Mouse (Mus musculus) CD4-positive helper T cell, adult 2 months (primary cell): ENCODE measurements around the gene Rnf114.
A peak's percentile ranks its signal among the peaks of the same experiment; 100 is the strongest.

Experiments
- DNase-seq: peaks from one replicate; pipeline ENCODE4 v3.0.0-alpha.2; 2012; ENCODE audit warnings: low read depth, missing footprints, low spot score

Rnf114 gene

DNA sequence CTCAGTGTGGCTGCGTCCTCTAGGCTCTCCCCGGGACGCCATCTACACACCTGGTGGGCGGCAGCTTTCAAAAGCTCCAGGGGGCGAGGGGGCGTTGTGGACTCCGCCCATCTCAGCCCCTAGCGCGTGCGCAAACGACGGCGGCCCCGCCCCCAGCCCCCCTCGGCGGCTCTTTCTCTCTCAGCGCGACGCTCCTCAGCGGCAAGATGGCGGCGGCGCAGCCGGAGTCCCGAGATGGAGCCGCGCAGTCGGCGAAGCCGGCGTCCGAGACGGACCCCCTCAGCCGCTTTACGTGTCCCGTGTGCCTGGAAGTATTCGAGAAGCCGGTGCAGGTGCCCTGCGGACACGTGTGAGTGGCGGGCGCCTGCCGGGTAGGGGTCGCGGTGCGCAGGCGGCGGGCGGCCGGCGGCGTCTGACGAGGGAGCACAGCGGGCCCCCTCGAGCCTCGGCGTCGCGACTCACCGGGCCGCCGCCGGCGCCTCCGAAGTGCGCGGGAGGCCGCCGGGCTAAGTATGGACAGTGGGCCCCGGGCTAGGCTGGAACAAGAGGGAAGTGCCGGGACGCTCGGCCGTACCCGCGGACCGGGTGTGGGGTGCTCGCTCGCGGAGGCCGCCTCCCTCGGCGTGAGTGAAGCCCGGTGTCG is 10.9 kb downstream of the Rnf114 start:
- peak; percentile 94 for DNase-seq

DNA sequence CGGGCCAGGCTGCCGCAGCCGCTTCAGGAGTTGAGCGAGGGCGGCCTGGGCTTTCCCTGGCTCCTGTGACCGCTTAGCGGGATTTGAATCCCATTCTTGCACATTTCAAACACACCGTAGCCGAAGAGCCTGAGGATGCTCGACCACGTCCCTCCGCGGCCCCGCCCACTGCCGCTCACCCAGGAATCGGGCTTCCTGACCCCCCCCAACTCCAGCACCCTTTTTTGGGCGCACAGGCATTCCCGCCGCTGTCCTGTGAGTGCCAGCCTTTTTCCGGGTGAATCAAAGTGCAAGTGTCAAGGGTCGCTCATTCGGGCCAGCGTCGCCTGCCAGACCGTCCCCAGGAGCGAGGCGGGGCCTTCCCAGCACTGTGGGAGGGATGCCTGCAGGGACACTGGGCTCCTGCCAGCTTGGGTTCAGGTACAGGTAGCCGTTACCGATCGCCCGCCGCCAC is 11.5 kb downstream of the Rnf114 start:
- DNase-seq, result peak; percentile 64

DNA sequence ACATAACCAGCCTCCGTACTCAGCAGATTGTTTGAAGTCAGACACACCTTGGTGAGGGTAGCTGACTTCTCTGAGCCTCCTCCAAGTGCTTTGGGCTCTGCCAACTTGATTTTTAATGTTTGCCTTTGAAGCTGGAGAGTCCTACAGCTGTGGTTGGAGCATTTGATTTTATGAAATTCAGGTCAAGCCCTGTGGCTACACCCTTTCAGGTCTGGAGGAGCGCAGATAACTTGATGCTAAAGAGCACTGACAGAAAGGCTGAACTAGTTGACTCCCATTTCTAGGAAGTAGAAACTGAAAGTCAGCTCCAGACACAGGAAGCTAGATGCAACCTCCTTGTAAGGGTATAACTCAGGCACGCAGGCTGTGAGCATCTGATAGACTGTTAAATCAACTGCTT is 12.7 kb downstream of the Rnf114 start:
- DNase-seq, result peak; percentile 90

DNA sequence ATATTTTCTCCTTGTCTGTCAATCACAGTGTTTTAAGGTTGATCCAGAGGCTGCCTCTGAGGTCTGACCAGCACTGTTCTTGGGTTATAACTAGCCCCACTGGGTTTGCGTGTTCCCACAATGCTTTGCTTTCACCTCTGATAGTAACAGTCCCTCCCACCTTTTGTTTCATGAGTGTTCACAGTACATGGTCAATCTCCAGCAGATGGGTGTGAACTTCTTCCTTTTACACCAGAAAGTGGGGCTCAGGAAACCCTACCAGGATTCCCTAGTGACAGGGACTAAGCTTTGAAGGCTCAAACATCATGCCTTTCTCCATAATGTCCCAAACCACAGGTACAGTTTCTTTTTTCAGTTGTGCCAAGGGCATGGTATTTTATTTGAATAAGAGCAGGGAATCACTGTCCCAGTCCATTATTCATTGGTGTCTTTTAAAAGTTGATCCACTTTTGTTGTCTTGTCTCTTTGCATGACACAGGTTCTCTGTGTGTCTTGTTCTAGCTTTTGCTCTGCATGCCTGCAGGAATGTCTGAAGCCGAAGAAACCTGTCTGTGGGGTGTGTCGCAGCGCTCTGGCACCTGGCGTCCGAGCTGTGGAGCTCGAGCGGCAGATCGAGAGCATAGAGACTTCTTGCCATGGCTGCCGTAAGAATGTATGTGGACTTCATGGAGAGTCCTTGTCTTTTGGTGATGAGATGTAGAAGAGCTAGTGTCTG is 14.3 kb downstream of the Rnf114 start:
- no peak for DNase-seq

DNA sequence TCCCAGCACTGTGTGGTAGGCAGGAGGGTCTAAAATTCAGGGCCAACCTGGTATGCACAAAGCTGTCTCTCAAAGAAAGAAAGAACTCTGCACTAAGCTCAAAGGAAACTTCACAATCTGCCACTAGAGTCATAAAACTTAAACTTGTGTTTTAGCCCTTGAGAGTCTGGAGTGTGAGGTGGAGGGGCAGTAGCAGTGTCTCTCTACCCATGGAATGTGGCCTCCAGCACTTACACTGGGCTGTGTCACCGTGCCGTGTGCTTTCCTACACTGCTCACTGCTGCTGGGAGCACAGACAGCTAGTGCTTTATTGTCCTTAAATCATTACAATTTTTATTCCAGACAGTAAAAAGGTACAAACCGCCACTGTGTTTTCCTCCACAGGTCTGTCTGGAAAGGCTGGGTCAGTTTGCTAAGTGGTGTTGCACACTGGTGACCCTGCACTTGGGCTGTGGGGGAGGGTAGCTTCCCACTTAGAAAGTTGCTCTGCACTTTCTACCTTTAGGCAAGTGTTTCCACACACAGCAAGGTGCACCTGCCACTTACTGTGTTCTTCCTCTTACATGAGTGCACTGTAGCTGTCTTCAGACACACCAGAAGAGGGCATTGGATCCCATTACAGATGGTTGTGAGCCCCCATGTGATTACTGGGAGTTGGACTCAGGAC is 15.4 kb downstream of the Rnf114 start:
- DNase-seq, result no peak

DNA sequence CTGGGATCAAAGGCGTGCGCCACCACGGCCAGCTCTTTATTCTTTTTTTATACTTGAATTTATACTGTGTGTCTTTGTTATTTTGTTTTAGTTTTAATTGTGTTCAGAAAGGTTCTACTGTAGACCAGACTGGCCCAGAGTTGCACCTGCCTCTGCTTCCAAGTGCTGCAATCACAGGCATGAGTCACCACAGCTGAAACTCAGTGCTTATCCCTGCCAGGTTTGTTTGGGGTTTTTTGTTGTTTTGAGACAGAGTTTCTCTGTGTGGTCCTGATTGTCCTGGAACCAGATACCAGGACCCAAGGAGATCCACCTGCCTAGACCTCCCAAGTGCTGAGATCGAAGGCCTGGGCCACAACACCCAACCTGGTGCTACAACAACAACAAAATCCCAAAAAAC is 16.1 kb downstream of the Rnf114 start:
- DNase-seq, result no peak

DNA sequence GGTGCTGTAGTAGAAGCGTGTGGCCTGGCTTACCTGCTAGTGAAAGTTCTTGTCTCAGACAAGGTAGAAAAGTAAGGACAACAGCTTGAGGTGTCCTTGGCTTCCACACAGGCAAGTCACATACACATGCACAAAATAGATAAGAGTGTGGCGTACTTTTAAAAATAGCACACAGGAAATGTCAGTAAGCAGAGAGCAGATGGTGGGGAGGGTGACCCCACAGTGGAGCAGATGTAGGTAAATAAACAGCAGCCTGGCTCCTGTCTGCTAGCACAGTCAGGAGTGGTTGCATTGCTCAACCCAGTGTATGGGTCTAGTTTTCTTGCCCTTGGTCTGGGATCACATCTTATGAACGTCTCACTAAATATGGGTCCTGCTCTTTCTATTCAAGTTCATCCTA is 18.0 kb downstream of the Rnf114 start:
- no peak for DNase-seq

DNA sequence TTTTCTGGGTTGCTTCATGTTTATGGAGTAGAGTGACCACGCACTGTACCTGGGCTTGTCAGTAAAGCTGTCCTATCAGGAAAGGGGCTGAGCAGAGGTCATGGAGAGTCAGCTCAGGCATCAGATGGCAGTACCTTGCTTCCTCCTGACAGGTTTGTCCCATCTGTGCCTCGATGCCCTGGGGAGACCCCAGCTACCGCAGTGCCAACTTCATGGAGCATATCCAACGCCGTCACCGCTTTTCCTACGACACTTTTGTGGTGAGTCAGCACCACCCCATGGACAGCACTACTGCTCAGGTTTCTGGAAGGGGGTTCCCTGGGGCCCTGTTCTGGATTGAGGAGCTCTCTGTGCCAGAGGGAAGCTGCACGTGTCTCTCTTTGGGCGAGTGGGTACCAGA is 19.9 kb downstream of the Rnf114 start:
- DNase-seq, result no peak

DNA sequence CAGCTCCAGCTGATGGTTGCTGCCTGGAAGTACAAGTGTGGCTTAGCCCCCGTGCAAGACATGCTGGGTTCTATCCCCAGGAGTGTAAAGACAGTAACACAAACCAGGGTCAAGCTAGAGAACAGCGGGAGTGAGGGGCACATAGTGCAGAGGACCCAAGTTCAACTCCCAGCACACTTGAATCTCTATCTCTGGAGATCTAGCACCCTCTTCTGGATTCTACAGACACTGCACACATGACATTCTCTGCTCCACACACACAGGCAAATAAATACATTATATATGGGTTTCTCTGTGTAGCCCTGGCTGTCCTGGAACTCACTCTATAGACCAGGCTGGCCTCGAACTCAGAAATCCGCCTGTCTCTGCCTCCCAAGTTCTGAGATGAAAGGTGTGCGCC is 20.5 kb downstream of the Rnf114 start:
- peak; percentile 52 for DNase-seq

DNA sequence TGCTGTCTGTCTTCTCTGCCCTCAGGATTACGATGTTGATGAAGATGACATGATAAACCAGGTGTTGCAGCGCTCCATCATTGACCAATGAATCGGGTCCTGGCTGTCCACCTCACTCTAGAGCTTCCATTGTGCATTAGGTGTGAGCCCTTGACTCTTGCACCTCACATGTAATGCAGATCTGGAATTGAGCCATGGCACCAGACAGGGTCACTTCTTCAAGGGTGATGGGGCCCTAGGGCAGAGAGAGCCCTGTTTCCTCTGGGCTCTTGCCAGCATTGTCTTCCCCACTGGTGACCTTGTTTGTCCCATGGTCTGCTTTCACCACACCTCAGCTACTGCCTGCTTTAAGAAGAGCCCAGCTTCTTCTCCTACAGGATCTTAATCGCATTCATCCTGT is 22.2 kb downstream of the Rnf114 start:
- no peak for DNase-seq

DNA sequence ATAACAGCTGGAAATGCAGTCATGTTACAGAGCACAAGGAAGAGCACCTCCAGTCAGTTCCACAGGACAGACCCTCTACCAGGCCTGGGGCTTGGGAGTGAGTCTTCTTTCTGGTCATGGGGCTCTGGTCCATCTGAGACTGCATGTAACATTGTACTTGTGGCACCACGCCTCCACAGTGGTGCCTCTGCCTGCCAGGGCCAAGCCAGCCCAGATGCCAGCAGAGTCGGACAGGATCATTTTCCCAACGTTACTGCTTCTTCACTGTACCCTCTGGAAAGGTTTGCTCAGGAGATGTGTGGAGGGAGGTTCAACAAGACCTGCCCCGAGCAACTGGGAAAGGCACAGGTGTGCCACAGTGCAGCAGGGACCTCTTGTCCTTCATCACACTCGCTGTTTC is 23.2 kb downstream of the Rnf114 start:
- no peak for DNase-seq

DNA sequence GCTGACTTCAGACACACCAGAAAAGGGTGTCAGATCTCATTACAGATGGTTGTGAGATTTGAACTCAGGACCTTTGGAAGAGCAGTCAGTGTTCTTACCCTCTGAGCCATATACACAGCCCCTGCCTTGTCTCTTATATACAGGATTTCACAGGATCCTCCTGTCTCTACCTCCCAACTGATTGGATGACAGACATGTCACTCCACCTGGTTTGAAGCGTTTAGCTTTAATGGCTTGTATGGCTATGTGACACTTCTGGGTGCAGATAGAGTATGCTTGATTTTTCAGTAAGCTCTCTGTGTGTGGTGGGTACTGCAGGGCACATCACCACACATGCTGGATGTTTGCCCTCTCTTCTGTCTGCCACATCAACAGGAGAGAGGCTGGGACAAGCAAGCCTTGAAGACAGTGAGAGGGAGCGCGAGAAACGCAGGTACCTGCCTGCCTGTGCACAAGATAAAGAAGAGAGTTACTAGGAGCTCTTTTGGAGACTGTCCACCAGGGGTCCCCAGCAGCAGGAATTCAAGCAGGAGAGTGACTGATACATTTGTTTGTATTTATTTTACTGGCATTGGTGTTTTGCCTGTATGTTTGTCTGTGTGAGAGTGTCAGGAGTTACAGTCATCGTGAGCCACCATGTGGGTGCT is 27.3 kb downstream of the Rnf114 start:
- peak; percentile 40 for DNase-seq

DNA sequence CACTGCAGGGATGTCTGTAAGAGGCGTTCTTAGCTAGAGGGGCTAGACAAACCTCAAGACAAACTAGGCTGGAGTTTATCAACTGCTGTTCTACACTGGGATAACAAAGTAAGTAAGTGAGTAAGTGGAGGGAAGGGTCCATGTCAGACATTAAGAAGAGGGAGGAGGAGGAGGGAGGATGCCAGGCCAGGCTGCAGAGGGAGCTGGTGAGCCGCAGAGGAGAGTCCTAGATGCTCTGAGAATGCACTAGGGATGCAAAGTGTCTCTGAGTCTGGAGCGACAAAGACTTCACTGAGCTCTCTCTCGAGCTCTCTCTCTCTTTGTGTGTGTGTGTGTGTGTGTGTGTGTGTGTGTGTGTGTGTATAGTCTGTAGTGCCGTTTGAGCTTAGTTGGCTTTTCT is 35.8 kb downstream of the Rnf114 start:
- peak; percentile 36 for DNase-seq

DNA sequence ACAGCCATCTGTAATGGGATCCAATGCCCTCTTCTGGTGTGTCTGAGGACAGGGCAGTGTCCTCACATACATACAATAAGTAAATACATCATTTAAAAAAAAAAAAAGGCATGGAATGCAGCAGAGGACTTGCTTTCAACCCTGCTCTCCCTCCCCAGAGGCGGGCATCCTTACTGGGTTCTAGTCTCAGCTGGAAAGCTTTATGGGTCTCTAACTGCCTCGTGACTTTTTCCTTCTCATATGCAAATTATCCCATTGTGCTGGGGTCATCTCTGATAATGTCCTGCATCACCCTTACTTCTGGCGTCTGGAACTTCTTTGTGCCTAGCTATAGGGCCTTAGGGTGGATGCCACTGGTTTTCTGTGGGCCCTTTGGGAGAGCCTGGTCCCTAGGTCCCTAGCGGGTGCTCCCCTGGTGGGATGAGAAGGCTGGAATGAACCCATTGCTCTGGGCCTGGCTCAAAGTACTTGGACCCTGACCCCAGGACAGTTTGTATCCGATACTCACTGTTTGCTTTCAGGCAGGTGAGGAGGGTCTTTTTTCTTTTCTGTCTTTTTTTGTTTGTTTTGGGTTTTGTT is 37.6 kb downstream of the Rnf114 start:
- DNase-seq, result no peak

DNA sequence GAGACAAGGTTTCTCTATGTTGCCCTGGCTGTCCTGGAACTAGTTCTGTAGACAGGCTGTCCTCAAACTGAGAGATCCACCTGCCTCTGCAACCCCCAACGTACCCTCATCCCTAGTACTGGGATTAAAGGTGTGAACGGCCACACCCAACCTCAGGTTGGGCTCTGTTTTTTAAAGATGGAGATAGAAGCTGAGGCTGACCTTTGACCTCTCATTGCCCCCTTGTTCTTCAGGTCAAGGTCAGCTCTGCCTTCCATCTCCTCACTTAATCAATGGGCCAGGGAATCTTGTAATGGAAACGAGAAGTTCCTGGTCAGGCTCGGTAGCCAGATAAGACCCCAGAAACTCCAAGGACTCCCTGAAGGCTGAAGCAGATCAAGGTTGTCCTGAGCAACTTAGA is 38.1 kb downstream of the Rnf114 start:
- no peak for DNase-seq

DNA sequence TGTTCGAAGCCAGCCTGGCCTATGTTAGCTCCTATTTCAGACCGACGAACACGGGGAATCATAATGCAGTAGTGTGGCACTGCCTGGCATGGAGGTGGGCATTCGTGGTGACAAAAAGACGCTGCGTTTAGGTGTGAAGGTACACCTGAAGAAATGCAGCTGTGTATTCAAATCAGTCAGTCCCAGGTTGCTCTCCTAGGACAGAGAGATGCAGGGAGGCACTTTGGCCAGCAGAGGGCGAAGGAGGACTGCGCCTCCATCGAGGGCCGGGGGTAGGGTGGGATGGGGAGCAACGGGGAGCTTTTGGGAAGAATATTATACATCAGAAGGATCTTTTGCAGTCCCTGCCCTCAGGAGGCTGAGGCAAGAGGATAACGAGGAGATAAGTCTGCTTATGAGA is 39.7 kb downstream of the Rnf114 start:
- peak; percentile 60 for DNase-seq

DNA sequence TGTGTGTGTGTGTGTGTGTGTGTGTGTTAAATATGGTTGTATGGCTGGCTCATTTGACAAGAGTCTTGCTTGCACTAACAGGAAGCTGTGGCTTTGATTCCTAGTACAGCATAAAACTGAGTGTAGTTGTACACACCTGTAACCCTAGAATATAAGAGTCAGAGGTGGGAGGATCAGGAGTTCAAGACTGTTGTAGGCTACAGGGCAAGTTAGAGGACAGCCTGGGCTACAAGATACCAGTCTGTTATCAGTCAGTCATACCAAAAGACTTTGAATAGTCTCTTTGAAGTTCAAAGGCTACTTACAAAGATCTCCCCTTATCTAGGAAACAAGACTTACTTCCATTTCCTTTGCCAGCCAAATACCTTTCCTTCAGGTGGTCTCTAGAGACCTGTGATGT is 41.4 kb downstream of the Rnf114 start:
- DNase-seq, result peak; percentile 44

DNA sequence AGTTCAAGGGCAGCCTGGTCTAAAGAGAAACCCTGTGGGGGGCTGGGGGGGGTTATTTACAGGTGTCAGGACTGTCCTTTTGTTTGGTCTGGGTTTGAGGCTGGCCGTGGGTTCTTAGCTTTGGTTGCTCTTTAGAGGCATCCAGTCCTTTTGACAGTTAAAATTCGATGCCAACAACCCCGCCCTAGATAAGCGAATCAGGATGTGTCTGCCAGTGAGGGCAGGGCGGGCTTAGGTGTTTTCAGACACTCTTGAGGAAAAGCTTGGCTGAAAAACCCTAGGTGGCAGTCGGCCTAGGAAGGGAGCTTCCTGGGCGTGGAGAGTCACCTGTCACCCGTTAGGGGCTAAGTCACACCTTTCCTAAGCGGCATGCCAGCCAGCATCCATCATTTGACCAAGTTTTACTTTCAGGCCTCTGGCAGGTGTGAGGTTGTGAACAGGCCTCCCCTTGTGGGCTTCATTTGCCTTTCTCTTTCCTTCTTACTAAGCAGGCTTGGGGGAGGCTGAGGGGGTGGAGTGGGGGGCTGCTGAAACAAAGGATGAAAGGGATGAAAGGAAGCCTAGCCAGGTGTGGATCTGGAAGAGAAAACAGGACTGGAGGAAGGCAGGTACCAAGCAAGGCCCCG is 44.0 kb downstream of the Rnf114 start:
- no peak for DNase-seq

DNA sequence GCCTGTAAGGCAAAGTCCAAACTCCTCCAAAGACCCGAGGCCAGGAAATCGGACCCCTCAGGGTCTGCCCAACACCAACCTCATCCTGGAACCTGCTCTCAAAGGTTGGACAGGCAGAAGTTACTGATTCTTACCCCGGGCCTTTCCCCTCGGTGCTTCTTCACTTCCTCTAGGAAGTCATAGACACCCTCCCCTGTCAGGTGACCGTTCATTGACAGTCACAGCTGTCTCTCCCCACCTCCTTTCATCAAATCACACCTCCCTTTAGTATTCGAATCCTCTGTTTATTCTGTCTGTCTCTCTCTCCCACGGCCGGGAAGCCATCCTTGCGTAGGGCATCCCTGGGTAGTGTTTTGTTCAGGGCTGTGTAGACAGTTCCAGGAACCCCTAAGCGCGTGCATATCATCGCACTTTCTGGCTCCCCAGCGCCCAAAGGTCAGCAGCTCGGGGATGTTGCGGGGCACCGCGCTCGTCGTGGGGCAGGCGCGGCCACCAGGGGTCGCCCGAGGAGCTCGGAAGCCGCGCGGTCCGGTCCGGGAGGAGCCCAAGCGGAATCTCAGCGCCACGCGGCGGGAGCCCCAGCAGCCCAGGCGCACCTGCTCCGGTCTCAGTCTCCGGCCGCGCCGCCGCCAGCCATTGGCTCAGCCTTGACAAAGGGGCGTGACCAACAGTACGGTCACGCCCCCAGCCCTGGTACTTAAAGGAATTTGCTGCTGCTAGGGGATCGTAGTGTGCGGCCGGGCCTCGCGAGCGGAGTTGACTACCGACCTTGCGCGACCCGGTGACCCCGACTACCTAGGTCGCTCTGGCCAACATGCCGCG is 45.2 kb downstream of the Rnf114 start, which contains the start of gene Snai1:
Gene Snai1 (plus strand): TSS at position 720 of the 822 bp plus-strand sequence.
- DNase-seq, result peak; percentile 93

DNA sequence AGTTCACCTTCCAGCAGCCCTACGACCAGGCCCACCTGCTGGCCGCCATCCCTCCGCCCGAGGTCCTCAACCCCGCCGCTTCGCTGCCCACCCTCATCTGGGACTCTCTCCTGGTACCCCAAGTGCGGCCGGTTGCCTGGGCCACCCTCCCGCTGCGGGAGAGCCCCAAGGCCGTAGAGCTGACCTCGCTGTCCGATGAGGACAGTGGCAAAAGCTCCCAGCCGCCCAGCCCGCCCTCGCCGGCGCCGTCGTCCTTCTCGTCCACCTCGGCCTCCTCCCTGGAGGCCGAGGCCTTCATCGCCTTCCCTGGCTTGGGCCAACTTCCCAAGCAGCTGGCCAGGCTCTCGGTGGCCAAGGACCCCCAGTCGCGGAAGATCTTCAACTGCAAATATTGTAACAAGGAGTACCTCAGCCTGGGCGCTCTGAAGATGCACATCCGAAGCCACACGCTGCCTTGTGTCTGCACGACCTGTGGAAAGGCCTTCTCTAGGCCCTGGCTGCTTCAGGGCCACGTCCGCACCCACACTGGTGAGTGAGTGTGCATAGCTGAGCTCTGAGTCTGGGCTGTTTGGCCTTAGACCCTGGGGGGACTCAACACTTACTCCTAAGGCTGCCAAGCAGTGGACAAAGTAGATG is 46.3 kb downstream of the Rnf114 start:
- no peak for DNase-seq
